Mouse (Mus musculus) olfactory bulb, adult 2 months (tissue): ENCODE data around the gene Efhd1.

Experiments
- CTCF ChIP-seq: fragments of 200-500 bp; IDR thresholded peaks from 2 replicates; pipeline ENCODE4 v1.5.1; 2012; ENCODE audit warnings: low read depth, mild to moderate bottlenecking, low read length, moderate library complexity; ENCODE audit not compliant: insufficient read depth
- POLR2A ChIP-seq: fragments of 200-500 bp; IDR thresholded peaks from 2 replicates; pipeline ENCODE4 v1.6.1; 2012; ENCODE audit warnings: mild to moderate bottlenecking, low read depth, low read length, moderate library complexity; ENCODE audit not compliant: insufficient read depth

- no peak for TF ChIP-seq CTCF
- no peak for TF ChIP-seq POLR2A
Measured at GRCm38 (mm10) chr1:87226409-87227159, 37.6 kb upstream of the Efhd1 start.
